Mouse (Mus musculus) gastrocnemius, postnatal 14 days (tissue): ENCODE results near the gene Hmcn1. TPM values are rescaled to one million over a fixed set of nuclear protein-coding genes. Genes with fewer than 3 reads are reported as not detected.

Experiments
- DNase-seq: peaks from one replicate; pipeline ENCODE4 v3.0.0; 2021; ENCODE audit warnings: mixed read lengths
- intact Hi-C: fragments of 180-260 bp; cut with DNase I; formaldehyde crosslinking; loops from one replicate; pipeline ENCODE4 v1.15.1; 2025; ENCODE audit warnings: low total_unique reads
- long read RNA-seq, 2 experiments: library from polyadenylated mRNA; stranded (forward); transcript quantifications; one replicate each; pipeline ENCODE4 v2.0.0; 2021
- total RNA-seq, 2 experiments: library from RNA; stranded (reverse); gene quantifications; 2 replicates each; pipeline ENCODE4 v1.2.3; 2021

Gene Hmcn1
- 10 to 100 TPM in 1 of 2 experiments, 1 to 10 TPM in 1; 9.3 to 10.9 TPM for total RNA-seq
- long read RNA-seq, experiment 1, partial matches to known transcripts, result 0 of 1 reads
- long read RNA-seq, experiment 1, other reads (novel, unspliced or antisense), result 1 of 1 reads
- long read RNA-seq, experiment 2, partial matches to known transcripts, result 1 of 2 reads
- long read RNA-seq, experiment 2, other reads (novel, unspliced or antisense), result 0 of 2 reads

DNA sequence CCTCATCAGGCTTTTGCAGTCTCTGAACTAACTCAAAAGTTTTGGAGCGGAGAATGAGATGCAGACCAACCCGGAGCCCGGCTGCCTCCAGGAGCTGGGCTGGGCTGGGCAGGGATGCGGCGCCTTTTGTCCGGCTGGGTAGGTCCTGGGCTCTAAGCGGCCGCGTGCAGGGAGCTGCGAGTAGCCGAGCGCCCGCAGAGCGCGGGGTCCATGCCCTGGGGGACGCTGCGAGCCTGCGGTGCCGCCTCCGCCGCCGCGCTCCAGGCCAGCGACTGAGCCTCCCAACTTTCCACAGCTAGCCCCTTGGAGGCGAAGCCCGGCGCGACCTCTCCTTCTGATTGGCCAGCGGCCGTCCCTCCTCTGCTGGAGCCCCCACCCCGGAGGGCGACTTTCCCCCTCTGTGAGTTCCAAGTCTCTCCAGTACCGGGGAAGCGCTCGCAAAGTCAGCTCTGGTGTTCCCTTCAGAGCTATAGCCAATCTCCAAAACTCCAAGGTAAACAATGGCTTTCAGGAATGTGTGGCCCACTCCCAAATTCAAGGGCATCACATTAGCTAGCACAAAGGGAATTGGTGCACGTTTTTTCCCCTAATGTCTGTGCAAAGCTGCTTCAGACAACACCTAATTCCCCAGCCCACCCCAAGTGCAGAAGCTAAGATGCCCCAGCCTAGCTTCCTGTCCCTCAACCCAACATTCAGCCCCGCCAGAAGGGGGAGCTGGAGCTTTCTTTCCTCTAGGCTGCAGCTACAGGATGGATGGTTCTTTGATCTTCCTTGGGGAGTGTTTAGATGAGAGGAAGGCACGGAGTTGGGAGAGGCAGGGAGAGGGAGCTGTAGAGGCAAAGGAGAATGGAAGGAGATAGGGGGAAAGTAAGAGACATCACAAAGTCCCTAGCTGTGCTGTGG lies at the start of gene Hmcn1:
Hmcn1 (minus strand) TSS at position 274 of the 903 bp plus-strand sequence.
- DNase-seq, result peak; percentile 61
- intact Hi-C loops, result no loop called here

DNA sequence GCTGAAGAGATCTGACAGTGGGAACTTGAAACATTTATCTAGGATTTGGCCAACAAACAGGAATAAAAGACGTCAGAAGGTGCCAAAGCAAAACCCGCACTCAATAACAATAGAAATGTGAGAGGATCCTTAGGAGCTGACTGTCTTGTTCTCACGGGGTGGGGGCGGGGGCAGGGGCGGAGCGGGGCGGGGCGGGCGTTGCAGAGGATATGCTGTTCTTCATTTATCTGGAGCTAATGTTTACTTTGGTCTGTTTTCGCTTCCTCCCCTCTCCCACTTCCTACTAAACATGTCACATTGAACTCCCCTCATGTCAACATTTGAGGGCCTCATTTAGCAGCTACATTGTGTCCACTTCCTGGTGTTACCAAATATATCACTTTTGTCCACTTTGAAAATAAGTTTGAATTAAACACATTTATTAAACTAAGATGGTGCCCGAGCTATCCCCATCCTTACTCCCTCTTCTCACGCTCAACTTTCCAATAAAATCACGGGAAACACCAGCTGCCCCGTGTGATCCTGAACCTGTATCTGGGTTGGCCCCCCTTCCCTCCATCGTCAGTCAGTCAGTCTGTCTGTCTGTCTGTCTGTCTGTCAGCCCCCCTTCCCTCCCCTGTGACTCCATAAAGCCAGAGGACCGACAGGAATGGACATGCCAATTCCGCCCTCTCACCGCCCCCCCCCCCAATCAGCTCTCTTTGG lies 47.9 kb upstream of the Hmcn1 start:
- DNase-seq, result no peak
- intact Hi-C loops, result no loop called here

GRCm38 (mm10) chr1:151040290-151040689 lies 47.1 kb upstream of the Hmcn1 start:
- DNase-seq, result no peak
- intact Hi-C loops, result no loop called here

GRCm38 (mm10) chr1:151039189-151039588 lies 46.0 kb upstream of the Hmcn1 start:
- DNase-seq, result no peak
- intact Hi-C loops, result loop anchor here (5.0 kb wide), 1 partner anchor 43 kb away; no protein-coding TSS in a partner anchor

DNA sequence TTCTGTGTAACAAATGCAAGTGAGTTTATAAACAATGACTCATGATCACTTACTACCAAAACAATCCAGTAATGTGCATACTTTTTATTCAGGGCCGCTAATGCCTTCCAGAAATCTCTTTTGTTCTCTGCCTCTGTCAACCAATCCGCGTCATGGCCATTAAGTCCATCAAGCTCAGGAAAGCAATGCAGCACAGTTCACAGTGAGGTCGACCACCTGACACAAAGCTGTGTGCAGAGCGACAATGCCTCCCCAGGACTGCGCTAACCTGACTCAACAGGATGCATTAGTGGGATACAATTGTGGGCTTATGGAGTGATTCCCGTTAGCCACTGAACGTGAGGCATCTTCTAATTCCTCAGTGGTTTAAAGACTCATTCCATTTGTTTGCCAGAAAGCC lies 45.3 kb upstream of the Hmcn1 start:
- intact Hi-C loops, result loop anchor here (5.0 kb wide), 1 partner anchor 44 kb away; no protein-coding TSS in a partner anchor

DNA sequence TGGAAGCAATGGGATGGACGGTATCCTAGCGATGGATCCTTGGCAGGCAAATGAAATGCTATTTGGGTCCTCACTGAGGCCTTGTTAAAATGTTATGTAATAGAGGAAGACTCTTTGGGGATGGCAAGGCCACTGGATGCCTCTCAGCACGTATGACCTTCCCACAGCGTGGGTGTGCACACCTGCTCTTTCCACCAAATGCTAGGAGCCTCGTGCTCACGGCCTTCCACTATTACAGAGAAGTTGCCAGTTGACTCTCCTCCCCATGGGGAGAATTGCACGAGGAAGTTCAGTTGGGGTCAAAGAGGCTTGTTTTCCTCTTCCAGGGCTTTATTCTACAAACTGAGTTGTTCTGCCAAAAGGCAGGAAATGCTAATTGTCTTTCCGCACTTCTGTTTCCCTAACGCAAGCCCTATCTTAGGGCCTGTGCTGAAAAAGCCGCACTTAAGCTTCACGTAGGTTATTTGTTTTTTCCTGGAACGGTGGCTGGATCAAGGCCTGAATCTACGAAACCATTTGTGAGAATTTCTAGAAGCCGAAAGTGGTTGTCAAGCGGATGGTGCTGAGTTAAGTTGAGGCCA lies 43.3 kb upstream of the Hmcn1 start:
- no peak for DNase-seq

More for the DNA sequence above, 45.3 kb upstream of the Hmcn1 start:
- no peak for DNase-seq

DNA sequence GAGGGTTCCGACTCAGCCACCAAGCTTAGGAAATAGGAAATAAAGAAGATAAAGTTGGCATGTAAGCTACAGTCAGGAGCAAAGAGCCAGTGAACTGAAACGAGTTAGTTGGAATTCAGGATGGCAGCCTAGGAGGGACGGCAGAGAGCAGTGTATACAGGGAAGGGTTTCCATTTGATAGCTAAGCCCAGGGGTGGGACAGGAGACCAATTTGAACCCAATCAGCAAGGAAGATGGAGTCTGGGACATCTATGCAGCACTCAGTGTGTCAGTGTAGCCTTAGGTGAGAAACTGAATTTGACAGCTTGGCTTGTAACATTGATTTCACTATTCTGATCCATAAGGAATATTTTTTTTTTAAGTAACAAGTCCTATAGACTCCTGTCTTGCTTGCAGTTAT lies 42.5 kb upstream of the Hmcn1 start:
- DNase-seq, result no peak
- intact Hi-C loops, result loop anchor here (5.0 kb wide), 1 partner anchor 47 kb away; no protein-coding TSS in a partner anchor

More for the DNA sequence above, 43.3 kb upstream of the Hmcn1 start:
- intact Hi-C loops, result loop anchor here (5.0 kb wide), 1 partner anchor 46 kb away; no protein-coding TSS in a partner anchor

- DNase-seq, result peak; percentile 35
- intact Hi-C loops, result loop anchor here (5.0 kb wide), 1 partner anchor 47 kb away; no protein-coding TSS in a partner anchor
Observed at GRCm38 (mm10) chr1:151034993-151035592, 41.9 kb upstream of the Hmcn1 start.

DNA sequence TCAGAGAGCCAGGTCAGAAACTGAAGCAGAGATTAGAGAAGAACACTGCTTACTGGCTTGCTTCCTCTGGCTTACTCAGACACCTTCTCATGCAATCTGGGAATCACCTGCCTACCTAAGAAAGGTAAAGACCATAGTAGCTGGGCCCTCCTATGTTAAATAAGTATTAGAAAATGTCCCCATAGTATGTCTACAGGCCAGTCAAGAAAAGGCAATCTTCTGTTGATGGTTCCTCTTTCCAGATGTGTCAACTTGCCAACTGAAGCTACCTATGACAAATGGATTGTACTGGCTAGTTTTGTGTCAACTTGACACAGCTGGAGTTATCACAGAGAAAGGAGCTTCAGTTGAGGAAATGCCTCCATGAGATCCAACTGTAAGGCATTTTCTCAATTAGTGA lies 40.1 kb upstream of the Hmcn1 start:
- DNase-seq, result no peak
- intact Hi-C loops, result no loop called here

- intact Hi-C loops, result no loop called here
- no peak for DNase-seq
Observed at GRCm38 (mm10) chr1:151031581-151031980, 38.3 kb upstream of the Hmcn1 start.

DNA sequence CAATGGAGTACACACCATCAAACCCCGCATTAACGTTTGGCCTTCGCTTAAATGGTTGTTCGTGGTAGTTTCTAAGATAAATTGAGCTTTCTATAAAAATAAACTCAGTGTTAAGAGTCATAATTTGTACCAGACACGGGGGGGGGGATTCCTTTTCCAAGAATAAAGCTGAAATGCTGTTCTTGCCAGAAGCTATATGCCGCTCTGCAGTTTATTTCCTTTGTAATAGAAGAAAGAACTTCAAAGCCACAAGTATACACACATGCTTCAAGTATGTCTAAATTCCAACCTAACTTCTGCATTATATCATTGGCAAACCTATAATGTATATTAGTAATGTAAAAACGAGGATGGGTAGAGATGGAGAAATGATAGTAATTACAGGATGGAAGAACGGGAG lies 37.9 kb upstream of the Hmcn1 start:
- intact Hi-C loops, result no loop called here
- no peak for DNase-seq

DNA sequence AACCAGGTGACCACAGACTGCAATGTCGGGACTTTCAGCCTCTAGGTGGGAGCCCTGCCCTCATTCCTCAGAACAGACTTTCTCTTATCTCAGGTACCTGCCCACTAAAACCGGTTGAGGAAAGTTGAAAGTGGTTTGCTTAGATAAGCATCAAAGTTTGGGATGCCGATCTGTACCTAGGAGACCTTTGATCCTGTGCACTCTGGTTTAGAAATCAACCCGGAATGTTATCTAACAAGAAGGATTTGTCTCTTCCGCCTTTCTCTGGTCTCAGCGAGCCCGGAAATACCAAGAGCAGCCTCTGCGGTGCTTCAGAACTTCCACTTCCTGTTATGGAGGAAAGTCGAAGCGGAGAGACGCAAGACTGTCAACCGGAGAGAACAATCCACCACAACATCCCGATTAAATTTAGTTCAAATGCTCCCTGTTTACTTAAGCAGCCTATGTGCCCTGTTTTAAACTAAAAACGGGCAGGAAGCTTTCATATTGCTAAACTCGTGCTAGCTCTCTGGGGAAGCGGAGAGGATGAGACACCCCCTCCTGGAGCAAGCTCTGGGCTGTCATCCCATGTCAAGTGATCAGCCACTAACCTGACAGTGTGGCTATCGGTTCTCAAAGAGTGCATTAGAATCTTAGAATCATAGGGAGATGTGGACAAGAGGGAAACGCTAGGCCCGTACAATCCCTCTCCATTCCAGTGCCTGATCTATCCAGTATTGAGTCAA lies 32.0 kb upstream of the Hmcn1 start:
- intact Hi-C loops, result no loop called here
- DNase-seq, result no peak

DNA sequence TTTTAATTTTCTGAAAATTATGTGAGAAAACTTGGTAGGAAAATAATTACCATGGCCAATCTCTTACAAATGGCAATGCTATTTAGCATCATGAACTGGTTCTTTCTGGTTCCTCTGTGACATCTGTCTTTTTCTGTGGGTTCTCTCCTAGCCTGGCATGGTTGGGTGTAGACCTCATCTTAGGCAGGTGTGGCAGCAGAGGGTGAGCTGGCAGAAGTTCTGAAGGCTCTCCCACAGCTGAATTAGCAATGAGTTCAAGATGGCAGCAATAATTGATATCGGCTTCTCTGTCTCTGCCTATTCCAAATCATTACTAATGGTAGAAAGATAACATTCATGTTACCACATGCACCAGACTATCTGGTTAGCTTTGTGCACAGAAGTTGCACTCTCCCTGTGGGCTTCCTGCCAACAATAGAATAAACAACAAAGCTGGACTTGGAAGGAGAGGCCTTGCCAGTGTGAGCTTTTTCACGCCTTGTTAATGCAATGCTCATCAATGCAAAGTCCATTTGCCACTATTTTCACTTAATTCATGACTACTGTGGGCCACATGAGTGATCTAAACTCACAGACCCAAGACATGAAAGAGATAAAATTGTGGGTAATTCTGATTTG lies 26.1 kb upstream of the Hmcn1 start:
- no peak for DNase-seq
- intact Hi-C loops, result no loop called here

DNA sequence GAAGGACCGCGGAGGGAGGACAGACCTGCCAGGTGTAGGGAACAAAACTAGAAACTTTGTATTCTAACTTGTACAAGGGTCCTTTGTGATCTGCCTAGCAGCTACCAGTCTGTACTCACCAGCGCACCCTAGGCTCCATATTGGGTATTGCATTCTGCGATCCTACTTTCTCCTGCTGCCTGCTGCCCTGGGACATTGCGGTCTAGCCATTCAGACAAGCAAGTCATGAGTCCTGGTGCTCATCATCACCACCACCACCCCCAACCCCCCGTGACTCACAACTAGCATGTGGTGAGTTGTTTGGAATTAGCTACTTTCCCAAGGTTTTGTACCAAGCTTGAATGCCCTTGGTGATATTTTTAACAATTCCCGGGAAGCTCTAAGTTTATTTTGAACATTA lies 17.8 kb upstream of the Hmcn1 start:
- DNase-seq, result peak; percentile 61
- intact Hi-C loops, result no loop called here

- intact Hi-C loops, result loop anchor here (10.0 kb wide), 1 partner anchor 224 kb away; no protein-coding TSS in a partner anchor
- peak; percentile 18 for DNase-seq
Observed at GRCm38 (mm10) chr1:151009115-151009797, 16.0 kb upstream of the Hmcn1 start.

DNA sequence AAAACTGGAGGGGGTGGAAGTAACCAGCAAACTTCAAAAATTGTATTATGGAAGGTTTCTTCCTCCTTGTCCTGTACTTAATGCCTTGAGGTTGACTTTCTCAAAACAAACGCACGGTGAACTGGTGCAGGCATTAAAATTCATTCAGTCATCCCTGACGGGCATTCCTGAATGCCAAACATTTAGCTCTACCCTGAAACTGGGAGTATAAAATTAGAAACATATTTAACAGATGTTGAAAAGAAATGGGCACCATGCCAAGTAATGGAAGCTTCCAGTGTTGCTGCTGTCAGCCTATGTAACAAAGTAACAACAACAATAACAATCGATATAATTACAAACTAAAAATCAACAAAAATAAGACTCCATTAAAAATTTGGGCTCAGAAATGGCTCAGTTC lies 14.5 kb upstream of the Hmcn1 start:
- intact Hi-C loops, result loop anchor here (10.0 kb wide), 1 partner anchor 223 kb away; no protein-coding TSS in a partner anchor
- DNase-seq, result no peak

- no peak for DNase-seq
- intact Hi-C loops, result loop anchor here (10.0 kb wide), 1 partner anchor 219 kb away; no protein-coding TSS in a partner anchor
Observed at GRCm38 (mm10) chr1:151004007-151004406, 10.8 kb upstream of the Hmcn1 start.
